Mouse (Mus musculus): Measurements from ENCODE around the gene L3mbtl4. TPM values are rescaled to one million over a fixed set of nuclear protein-coding genes. Genes with fewer than 3 reads are reported as not detected.

Gene L3mbtl4
- polyA plus RNA-seq, 2 experiments = not detected

DNA sequence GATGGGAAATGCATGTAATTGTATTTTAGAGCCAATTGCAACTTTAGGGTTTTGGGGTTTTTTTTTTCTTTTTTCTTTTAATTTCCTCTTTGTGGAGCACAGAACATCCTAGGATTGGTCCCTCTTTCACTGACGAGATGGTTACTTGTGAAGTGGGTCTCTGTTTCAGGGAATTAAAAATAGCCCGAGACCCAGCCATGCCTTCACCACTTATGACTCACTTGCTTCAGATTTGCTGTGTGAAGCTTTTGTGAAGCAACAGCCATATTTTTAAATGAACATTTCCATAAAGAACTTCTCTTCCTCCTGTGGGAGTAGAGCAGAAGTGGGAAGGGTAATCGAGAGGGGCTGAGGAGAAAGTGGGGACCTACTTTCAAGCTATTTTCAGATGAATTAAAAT, 485.3 kb downstream of the L3mbtl4 start:
- Histone ChIP-seq H3K9ac (replicated peaks) (no peak overlapping the region), H3K4me1 (replicated peaks; ENCODE audit: control insufficient read depth in 2 of 2, insufficient read depth in 2 of 2, low read length in 1 of 2) (no peaks in the 10 kb centered on the region), H3K4me2 (ENCODE audit: low read depth) (no peak overlapping the region), H3K4me3 (ENCODE audit: insufficient read depth in 1 of 2, low read depth in 2 of 2, low read length in 2 of 2) (no peak overlapping the region), H3K36me3 (replicated peaks; ENCODE audit: control insufficient read depth, insufficient read depth, low read depth) (no peaks in the 10 kb centered on the region), H3K27ac (no peak overlapping the region), H3K9me3 (ENCODE audit: control insufficient read depth, low read length) (no peaks in the 10 kb centered on the region), H3K27me3 (ENCODE audit: control insufficient read depth, insufficient read depth, low read length) (no peaks in the 10 kb centered on the region)
- WGBS (ENCODE audit: insufficient replicate concordance) = 44% methylated on average over 3 of the region's 3 CpGs
- DNase-seq (ENCODE audit: low read depth in 3 of 3, low spot score in 3 of 3) (no peak), ATAC-seq (ENCODE audit: insufficient read depth) (no peak)
- no peak for TF ChIP-seq EP300 (IDR thresholded peaks at IDR 0.05; ENCODE audit: low read depth)
- TF ChIP-seq CTCF (IDR thresholded peaks at IDR 0.05; ENCODE audit: low read depth) = no peak

DNA sequence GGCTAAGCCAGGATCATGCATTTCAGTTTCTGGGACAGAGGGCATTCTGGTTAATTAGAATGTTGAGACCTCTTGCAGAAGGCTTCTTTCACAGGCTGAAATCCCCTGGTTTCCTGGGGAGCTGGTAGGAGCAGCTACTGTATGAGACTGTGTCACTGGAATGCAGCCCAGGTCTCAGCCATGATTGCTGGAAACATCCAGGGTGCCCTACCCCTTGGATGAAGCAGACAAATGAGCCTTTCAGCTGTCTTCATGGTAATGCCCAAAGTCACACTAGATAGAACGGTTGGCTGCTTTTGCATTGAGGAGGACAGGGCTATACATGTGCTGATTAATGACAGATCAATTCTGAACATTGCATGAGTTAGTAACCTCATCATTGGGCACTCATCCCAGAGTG, 486.4 kb downstream of the L3mbtl4 start:
- Histone ChIP-seq H3K9me3 (ENCODE audit: control insufficient read depth, low read length) (no peaks in the 10 kb centered on the region), H3K27me3 (ENCODE audit: control insufficient read depth, insufficient read depth, low read length) (no peaks in the 10 kb centered on the region), H3K4me2 (ENCODE audit: low read depth) (no peak overlapping the region), H3K4me1 (replicated peaks; ENCODE audit: control insufficient read depth in 2 of 2, insufficient read depth in 2 of 2, low read length in 1 of 2) (no peaks in the 10 kb centered on the region), H3K36me3 (replicated peaks; ENCODE audit: control insufficient read depth, insufficient read depth, low read depth) (no peaks in the 10 kb centered on the region), H3K4me3 (ENCODE audit: insufficient read depth in 1 of 2, low read depth in 2 of 2, low read length in 2 of 2) (no peak overlapping the region), H3K9ac (replicated peaks) (no peak overlapping the region), H3K27ac (no peak overlapping the region)
- no peak for DNase-seq (ENCODE audit: low read depth in 3 of 3, low spot score in 3 of 3)
- WGBS (ENCODE audit: insufficient replicate concordance) = 44% methylated on average over 1 of the region's 1 CpGs
- TF ChIP-seq CTCF (IDR thresholded peaks at IDR 0.05; ENCODE audit: low read depth) (no peak), EP300 (IDR thresholded peaks at IDR 0.05; ENCODE audit: low read depth) (no peak)
- no peak for ATAC-seq (ENCODE audit: insufficient read depth)

DNA sequence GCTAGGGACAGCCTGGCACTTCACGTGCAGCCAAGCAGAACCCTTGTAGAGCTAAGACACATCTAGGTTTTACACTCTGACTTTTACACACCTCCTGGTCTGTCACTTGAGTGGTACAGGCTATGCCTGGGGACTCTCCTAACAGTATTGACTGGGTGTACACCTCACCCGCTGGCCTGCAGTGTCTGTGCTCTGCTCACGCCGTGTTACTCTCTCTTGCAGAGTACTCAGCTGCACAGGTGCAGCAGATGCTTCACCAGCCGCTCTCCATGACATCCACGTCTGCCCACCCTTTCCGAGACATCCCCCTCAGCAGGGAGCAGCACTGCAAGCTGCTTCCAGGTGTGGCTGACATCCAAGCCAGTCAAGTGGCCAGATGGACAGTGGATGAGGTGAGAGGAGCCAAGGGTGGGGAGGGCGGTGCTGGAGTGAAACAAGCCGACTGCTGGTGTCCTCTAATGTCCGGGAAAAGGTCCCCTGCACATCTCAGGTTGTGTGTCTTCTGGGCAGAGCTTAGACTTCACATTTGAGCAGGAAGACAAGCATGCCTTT, 490.8 kb downstream of the L3mbtl4 start:
- no peak overlapping the region for H3K9ac ChIP-seq (replicated peaks)
- no peaks in the 10 kb centered on the region for H3K27me3 ChIP-seq (ENCODE audit: control insufficient read depth, insufficient read depth, low read length)
- no peak overlapping the region for H3K4me3 ChIP-seq (ENCODE audit: insufficient read depth in 1 of 2, low read depth in 2 of 2, low read length in 2 of 2)
- DNase-seq (ENCODE audit: low read depth in 3 of 3, low spot score in 3 of 3) (no peak), ATAC-seq (ENCODE audit: insufficient read depth) (no peak)
- 59% methylated on average over 10 of the region's 10 CpGs for WGBS (ENCODE audit: insufficient replicate concordance)
- no peaks in the 10 kb centered on the region for H3K9me3 ChIP-seq (ENCODE audit: control insufficient read depth, low read length)
- no peak overlapping the region for H3K4me2 ChIP-seq (ENCODE audit: low read depth)
- no peak for TF ChIP-seq EP300 (IDR thresholded peaks at IDR 0.05; ENCODE audit: low read depth)
- no peak for TF ChIP-seq CTCF (IDR thresholded peaks at IDR 0.05; ENCODE audit: low read depth)
- no peaks in the 10 kb centered on the region for H3K4me1 ChIP-seq (replicated peaks; ENCODE audit: control insufficient read depth in 2 of 2, insufficient read depth in 2 of 2, low read length in 1 of 2)
- no peak overlapping the region for H3K27ac ChIP-seq
- H3K36me3 ChIP-seq (replicated peaks; ENCODE audit: control insufficient read depth, insufficient read depth, low read depth) = no peaks in the 10 kb centered on the region

DNA sequence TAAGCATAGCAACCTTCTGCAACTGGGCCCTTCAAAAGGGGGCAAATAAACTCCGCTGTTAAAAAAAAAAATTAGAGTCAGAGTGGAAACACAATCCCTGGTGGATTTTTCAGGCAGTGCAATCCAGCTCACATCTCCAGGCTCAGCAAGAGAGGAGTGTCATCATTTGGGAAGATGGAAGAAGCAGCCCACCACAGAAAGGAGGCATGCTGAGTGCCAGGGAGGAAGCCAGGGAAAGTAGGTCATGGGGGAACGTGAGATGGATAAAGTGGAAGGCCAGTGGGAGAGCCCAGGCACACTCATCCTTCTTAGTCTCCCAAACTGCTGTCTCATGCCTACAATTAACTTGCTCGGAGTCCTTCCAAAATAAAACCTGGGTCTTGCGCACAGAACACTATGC, 496.0 kb downstream of the L3mbtl4 start:
- DNase-seq (ENCODE audit: low read depth in 3 of 3, low spot score in 3 of 3) = no peak
- ATAC-seq (ENCODE audit: insufficient read depth) = no peak
- no peak overlapping the region for H3K4me3 ChIP-seq (ENCODE audit: insufficient read depth in 1 of 2, low read depth in 2 of 2, low read length in 2 of 2)
- WGBS (ENCODE audit: insufficient replicate concordance) = 54% methylated on average over 4 of the region's 4 CpGs
- no peak overlapping the region for H3K4me2 ChIP-seq (ENCODE audit: low read depth)
- no peaks in the 10 kb centered on the region for H3K27me3 ChIP-seq (ENCODE audit: control insufficient read depth, insufficient read depth, low read length)
- H3K9ac ChIP-seq (replicated peaks) = no peak overlapping the region
- no peaks in the 10 kb centered on the region for H3K4me1 ChIP-seq (replicated peaks; ENCODE audit: control insufficient read depth in 2 of 2, insufficient read depth in 2 of 2, low read length in 1 of 2)
- H3K36me3 ChIP-seq (replicated peaks; ENCODE audit: control insufficient read depth, insufficient read depth, low read depth) = no peaks in the 10 kb centered on the region
- no peaks in the 10 kb centered on the region for H3K9me3 ChIP-seq (ENCODE audit: control insufficient read depth, low read length)
- H3K27ac ChIP-seq = no peak overlapping the region
- TF ChIP-seq CTCF (IDR thresholded peaks at IDR 0.05; ENCODE audit: low read depth) (no peak), EP300 (IDR thresholded peaks at IDR 0.05; ENCODE audit: low read depth) (no peak)

DNA sequence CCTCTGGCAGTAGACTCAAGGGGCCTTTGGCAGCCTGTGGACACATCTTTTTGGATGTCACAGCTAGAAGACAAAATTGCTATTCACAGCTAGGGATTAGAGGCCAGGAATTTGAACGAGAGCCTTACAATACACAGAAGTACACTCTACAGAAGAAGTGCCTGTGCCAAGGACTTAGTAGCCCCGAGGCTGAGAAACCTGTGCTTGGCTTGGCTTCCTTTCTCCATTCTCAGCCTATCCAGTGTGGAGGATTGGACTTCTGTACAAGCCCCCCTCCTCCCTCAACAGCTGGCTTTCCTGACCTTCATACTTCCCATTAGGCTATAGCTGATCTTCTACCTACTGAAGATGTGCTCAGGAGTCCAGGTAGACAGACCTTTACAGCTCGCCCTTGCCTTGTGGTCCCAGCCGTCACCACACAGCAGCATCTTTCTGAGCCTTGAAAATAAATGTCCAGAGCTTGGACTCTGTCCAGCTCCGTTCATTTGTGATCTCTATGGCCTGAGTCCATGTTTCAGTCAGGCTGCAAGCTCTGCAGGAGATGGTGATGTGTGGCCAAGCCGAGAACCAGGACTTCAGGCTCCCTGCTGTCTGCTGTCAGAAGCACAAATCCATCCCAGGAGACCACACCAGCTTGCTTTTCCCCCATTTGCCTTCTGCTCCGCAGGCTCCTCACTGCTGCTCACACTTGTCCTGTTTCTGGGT, 497.6 kb downstream of the L3mbtl4 start:
- Histone ChIP-seq H3K36me3 (replicated peaks; ENCODE audit: control insufficient read depth, insufficient read depth, low read depth) (no peaks in the 10 kb centered on the region), H3K9me3 (ENCODE audit: control insufficient read depth, low read length) (no peaks in the 10 kb centered on the region), H3K4me3 (ENCODE audit: insufficient read depth in 1 of 2, low read depth in 2 of 2, low read length in 2 of 2) (no peak overlapping the region), H3K9ac (replicated peaks) (no peak overlapping the region), H3K4me2 (ENCODE audit: low read depth) (no peak overlapping the region), H3K27me3 (ENCODE audit: control insufficient read depth, insufficient read depth, low read length) (no peaks in the 10 kb centered on the region), H3K4me1 (replicated peaks; ENCODE audit: control insufficient read depth in 2 of 2, insufficient read depth in 2 of 2, low read length in 1 of 2) (no peaks in the 10 kb centered on the region), H3K27ac (no peak overlapping the region)
- TF ChIP-seq CTCF (IDR thresholded peaks at IDR 0.05; ENCODE audit: low read depth) (no peak), EP300 (IDR thresholded peaks at IDR 0.05; ENCODE audit: low read depth) (no peak)
- ATAC-seq (ENCODE audit: insufficient read depth) (no peak), DNase-seq (ENCODE audit: low read depth in 3 of 3, low spot score in 3 of 3) (no peak)
- 47% methylated on average over 7 of the region's 7 CpGs for WGBS (ENCODE audit: insufficient replicate concordance)

Measured in liver, embryonic 14.5 days (tissue).